Mouse (Mus musculus) urinary bladder, postnatal 4 days (tissue): ENCODE results near the gene Ssh1.

Source experiments
- DNase-seq, 2 experiments: peaks; one replicate each; pipeline ENCODE4 v3.0.0; 2021 to 2022; ENCODE audit warnings: low spot score in 2 of 2

Ssh1 gene

DNA sequence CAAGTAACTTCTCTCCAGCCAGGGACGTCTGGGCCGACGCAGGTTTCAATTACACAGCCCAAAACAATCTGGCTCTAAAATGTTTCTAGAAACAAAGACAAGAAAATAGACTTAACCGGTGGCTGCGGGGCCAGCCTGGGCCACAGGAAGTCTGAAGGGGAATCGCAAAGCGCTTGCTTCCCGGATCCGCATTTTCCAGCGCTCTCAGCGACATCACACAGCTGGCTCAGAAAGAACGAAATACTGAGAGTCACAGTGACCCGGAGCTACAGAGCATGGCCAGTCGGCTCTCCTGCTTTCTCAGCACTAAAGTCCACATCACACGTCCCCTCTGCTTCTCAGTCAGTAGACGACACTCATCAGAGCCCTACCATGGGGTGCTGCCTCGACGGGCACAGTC lies 102.8 kb downstream of the Ssh1 start:
- no peak for DNase-seq

DNA sequence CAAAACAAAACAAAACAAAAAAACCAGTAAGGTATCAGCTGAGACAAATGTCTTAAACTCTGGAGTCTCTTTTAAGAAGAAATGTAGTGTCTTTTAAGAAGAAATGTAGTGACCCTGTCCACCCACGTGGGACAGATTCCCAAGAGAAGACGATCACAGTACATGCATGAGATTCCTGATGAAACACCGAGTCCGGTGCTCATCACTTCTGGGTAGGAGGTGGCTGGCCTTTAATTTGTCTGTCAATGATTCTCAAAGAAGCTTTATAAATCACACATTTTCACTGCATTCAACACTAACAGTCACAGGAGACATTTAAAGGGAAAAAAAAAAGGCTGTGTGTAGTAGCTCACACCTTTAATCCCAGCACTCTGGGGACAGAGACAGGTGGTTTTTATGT lies 103.8 kb downstream of the Ssh1 start:
- DNase-seq: no peak

DNA sequence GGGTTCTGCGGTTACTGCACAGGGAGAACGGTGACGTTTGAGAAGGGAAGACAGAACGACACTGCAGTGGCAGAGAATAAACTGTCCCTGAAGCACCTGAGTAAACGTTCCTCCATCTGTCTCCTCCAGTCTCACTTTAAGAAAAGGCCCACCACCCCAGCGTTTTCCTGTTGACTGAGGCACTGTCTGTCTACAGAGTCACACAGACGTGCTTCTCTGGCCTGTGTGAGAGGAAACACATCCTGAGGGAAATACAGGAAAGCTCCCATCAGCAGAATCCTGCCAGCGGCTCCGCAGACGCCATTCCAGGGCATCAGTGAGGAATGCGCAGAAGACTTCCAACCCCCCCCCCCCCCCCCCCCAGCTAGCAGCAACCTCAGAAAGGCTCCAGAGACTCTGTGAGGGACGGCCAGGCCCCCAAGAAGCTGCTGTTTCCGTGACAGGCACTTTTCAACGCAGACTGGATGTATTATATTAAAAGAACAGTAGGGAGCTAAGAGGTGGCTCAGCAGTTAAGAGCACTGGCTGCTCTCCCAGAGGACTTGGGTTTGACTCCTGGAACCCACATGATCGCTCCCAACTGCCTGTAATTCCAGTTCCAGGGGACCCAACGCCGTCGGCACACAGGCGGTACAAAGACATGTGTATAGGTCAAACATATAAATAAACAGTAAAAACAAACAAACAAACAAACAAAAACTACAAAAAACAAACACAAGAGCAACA lies 104.3 kb downstream of the Ssh1 start:
- DNase-seq: no peak

DNA sequence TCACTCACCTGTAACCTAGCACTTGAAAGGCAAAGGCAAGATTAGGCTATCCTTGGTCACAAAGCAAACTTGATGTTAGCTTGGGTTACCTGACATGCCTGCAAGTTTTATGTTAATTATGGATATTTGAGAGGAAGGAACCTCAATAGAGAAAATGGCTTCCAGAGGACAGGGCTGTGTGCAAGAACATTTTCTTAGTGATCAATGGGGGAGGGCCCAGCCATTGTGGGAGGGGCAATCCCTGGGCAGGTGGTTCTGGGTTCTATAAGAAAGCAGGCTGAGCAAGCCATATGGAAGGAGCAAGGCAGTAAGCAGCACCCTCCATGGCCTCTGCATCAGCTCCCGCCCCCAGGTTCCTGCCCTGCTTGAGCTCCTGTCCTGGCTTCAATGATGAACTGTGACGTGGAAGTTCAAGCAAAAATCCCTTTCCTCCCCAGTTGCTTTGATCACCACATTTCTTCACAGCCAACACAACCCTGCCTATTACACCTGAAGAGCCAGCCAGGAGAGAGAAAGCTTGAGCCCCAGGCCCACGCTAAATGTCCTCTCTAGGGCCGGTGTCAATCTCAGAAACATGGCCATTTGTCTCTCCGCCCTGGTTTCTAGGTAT lies 105.4 kb downstream of the Ssh1 start:
- DNase-seq: no peak

DNA sequence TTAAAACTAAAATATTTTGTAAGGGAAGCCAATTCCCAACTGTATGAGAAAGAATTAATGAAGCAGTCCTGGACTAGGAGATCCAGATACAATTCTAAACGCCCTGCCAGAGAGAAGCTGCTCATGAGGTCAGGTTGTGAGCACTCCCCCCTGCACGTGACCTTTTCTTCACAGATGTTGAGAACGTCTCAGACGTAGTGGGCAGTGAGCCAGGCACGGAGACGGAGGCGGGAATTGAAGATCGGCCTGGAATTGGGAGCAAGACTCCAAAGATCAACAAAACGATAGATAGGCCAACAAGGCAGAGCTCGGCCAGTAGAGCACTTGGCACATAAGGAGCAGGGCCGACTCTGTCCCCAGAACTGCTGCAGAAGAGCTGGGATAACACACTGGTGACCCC lies 106.6 kb downstream of the Ssh1 start:
- no peak for DNase-seq
